ENCODE assay signal across 20 mouse cellular contexts in genomic region chr7:124216921-124217320, GRCm38 (mm10).
DNase-seq lines count a peak whose midpoint lies in the region; ATAC-seq and TF ChIP-seq lines count a peak whose summit lies in the region.
"Had no signal": no experiment of that assay in that cellular context is flagged by ENCODE, and none has a peak within 500 bp of the region (broad histone marks: within the 10 kb centered on the region; RNA-seq: fewer than 3 reads in every experiment).

No protein-coding gene starts in this region.

- no peak overlapping the region for H3K27ac ChIP-seq in layer of hippocampus, adult 2 months
- H3K27ac ChIP-seq in cortical plate, adult 2 months (ENCODE audit: insufficient read depth, low read length): no peak overlapping the region
- H3K27ac ChIP-seq in limb, embryonic 10.5 days: no peak overlapping the region
- H3K27ac ChIP-seq: embryonic facial prominence, embryonic 10.5 days; heart, embryonic 13.5 days; hindbrain, embryonic 15.5 days; limb, embryonic 15.5 days; midbrain, embryonic 15.5 days had no signal

- no peak for ATAC-seq in inflammation-experienced regulatory T-cells, adult 6 months
- ATAC-seq: midbrain, embryonic 15.5 days had no signal

- 86% methylated on average over 1 of the region's 1 CpGs for WGBS in limb, embryonic 10.5 days

- H3K36me3 ChIP-seq in E14TG2a.4 (ENCODE audit: insufficient read depth, low read length): no peaks in the 10 kb centered on the region
- H3K36me3 ChIP-seq in limb, embryonic 10.5 days: no peaks in the 10 kb centered on the region
- H3K36me3 ChIP-seq: embryonic facial prominence, embryonic 10.5 days; heart, embryonic 13.5 days; hindbrain, embryonic 15.5 days; limb, embryonic 15.5 days; midbrain, embryonic 15.5 days had no signal

- H3K4me3 ChIP-seq in layer of hippocampus, adult 2 months: no peak overlapping the region
- H3K4me3 ChIP-seq in E14TG2a.4 (replicated peaks; ENCODE audit: low read length): no peak overlapping the region
- no peak overlapping the region for H3K4me3 ChIP-seq in cortical plate, adult 2 months (ENCODE audit: insufficient read depth, low read length)
- no peak overlapping the region for H3K4me3 ChIP-seq in limb, embryonic 10.5 days
- H3K4me3 ChIP-seq: embryonic facial prominence, embryonic 10.5 days; heart, embryonic 13.5 days; hindbrain, embryonic 15.5 days; limb, embryonic 15.5 days; midbrain, embryonic 15.5 days had no signal

- peak; percentile 63 for TF ChIP-seq CTCF in layer of hippocampus, adult 2 months (conservative IDR thresholded peaks at IDR 0.05)
- peak; percentile 24; the same call in 1 of the 2 replicates for TF ChIP-seq CTCF in E14TG2a.4 (conservative IDR thresholded peaks at IDR 0.05; ENCODE audit: low read length)
- TF ChIP-seq CTCF in cortical plate, adult 2 months (IDR thresholded peaks at IDR 0.05; ENCODE audit: extremely low read depth, insufficient read depth, low read length): peak; percentile 16; the same call in 1 of the 2 replicates

- no peaks in the 10 kb centered on the region for H3K4me1 ChIP-seq in E14TG2a.4 (replicated peaks; ENCODE audit: low read depth, low read length)
- H3K4me1 ChIP-seq in cortical plate, adult 2 months (ENCODE audit: control insufficient read depth, insufficient read depth, low read length): peaks cover 4% of the 10 kb centered on the region; the same call in 1 of the 2 replicates
- peaks cover 17% of the 10 kb centered on the region for H3K4me1 ChIP-seq in limb, embryonic 10.5 days
- H3K4me1 ChIP-seq: embryonic facial prominence, embryonic 10.5 days; limb, embryonic 15.5 days had no signal

- TF ChIP-seq POLR2A in cortical plate, adult 2 months (IDR thresholded peaks at IDR 0.05; ENCODE audit: extremely low read depth, insufficient read depth, low read length): no peak

- no peaks in the 10 kb centered on the region for H3K27me3 ChIP-seq in E14TG2a.4 (ENCODE audit: insufficient read depth, low read length)
- no peaks in the 10 kb centered on the region for H3K27me3 ChIP-seq in limb, embryonic 10.5 days (ENCODE audit: low read depth, poor library complexity, severe bottlenecking)
- H3K27me3 ChIP-seq: heart, embryonic 13.5 days; hindbrain, embryonic 15.5 days; limb, embryonic 15.5 days; midbrain, embryonic 15.5 days had no signal

- H3K9me3 ChIP-seq in E14TG2a.4 (ENCODE audit: low read length): no peaks in the 10 kb centered on the region
- no peaks in the 10 kb centered on the region for H3K9me3 ChIP-seq in limb, embryonic 10.5 days (replicated peaks)
- H3K9me3 ChIP-seq: embryonic facial prominence, embryonic 10.5 days; heart, embryonic 13.5 days; hindbrain, embryonic 15.5 days; limb, embryonic 15.5 days; midbrain, embryonic 15.5 days had no signal

- DNase-seq in cerebellum, postnatal 10 days: peak; percentile 51
- DNase-seq in cerebellum, adult 8-10 months: no peak
- no peak for DNase-seq in layer of hippocampus, adult 2 months (ENCODE audit: low spot score in 2 of 2)
- DNase-seq in layer of hippocampus, adult 9-10 months (ENCODE audit: low spot score): no peak
- DNase-seq in limb, embryonic 10.5 days (ENCODE audit: low spot score): no peak
- DNase-seq: adrenal gland, adult 2 months; heart, adult 18-20 months; kidney, adult 11 months; kidney, postnatal 10 days; lung, postnatal 10 days; right cerebral cortex, postnatal 4 days; thymus, postnatal 14 days had no signal

Comparison
In these comparisons a context has a peak if more than half of its experiments do, and no peak if none do; other contexts are left out.
1. DNase-seq: peak in cerebellum, postnatal 10 days (2 of 2); none in cerebellum, adult 8-10 months (single experiment), layer of hippocampus, adult 2 months (0 of 2), layer of hippocampus, adult 9-10 months (single experiment) and limb, embryonic 10.5 days (single experiment).
2. Peak in every context shown above with its lines, with median percentiles within 50 percentile points of each other: CTCF ChIP-seq.